Mouse (Mus musculus) myocyte (in vitro differentiated cells): ENCODE results near the gene Cpsf2. TPM values are rescaled to one million over a fixed set of nuclear protein-coding genes. Genes with fewer than 3 reads are reported as not detected.

Experiments
- H3K27me3 ChIP-seq: one replicate; pipeline ENCODE4 v1.6.1; 2011; ENCODE audit not compliant: control insufficient read depth, insufficient read depth, insufficient read length
- H3K36me3 ChIP-seq: one replicate; pipeline ENCODE4 v1.6.1; 2011; ENCODE audit not compliant: control insufficient read depth, insufficient read depth
- H3K4me2 ChIP-seq: one replicate; pipeline ENCODE4 v1.6.1; 2011; ENCODE audit warnings: low read depth, control low read depth
- H3K4me3 ChIP-seq: one replicate; pipeline ENCODE4 v1.5.1; 2011; ENCODE audit warnings: mild to moderate bottlenecking, control low read depth, moderate library complexity
- H3K79me2 ChIP-seq: one replicate; pipeline ENCODE4 v1.6.1; 2011; ENCODE audit not compliant: control insufficient read depth, insufficient read depth
- H3ac ChIP-seq: one replicate; pipeline ENCODE4 v1.6.1; 2011; ENCODE audit not compliant: control insufficient read depth, insufficient read length
- CEBPB ChIP-seq: IDR thresholded peaks from 2 replicates; pipeline ENCODE4 v1.6.1; 2011; ENCODE audit warnings: mild to moderate bottlenecking, moderate library complexity; ENCODE audit not compliant: poor library complexity, insufficient read depth, severe bottlenecking
- E2F4 ChIP-seq: IDR thresholded peaks from one replicate; pipeline ENCODE4 v1.6.1; 2011; ENCODE audit warnings: mild to moderate bottlenecking, control low read depth, moderate library complexity; ENCODE audit not compliant: insufficient read depth
- MAX ChIP-seq: IDR thresholded peaks from one replicate; pipeline ENCODE4 v1.6.1; 2011; ENCODE audit warnings: low read depth, mild to moderate bottlenecking, control low read depth
- MYOD1 ChIP-seq, 3 experiments: IDR thresholded peaks; one replicate each; pipeline ENCODE4 v1.6.1; 2011; ENCODE audit warnings: control low read depth in 2 of 3, low read depth in 2 of 3, mild to moderate bottlenecking in 2 of 3, moderate library complexity in 1 of 3; ENCODE audit not compliant: insufficient read length in 2 of 3, control insufficient read depth in 1 of 3
- MYOG ChIP-seq, 3 experiments: IDR thresholded peaks; one replicate each; pipeline ENCODE4 v1.6.1; 2011; ENCODE audit warnings: control low read depth in 2 of 3, low read depth in 2 of 3, mild to moderate bottlenecking in 2 of 3; ENCODE audit not compliant: insufficient read length in 2 of 3, control insufficient read depth in 1 of 3, insufficient read depth in 1 of 3
- POLR2A ChIP-seq: IDR thresholded peaks from one replicate; pipeline ENCODE4 v1.6.1; 2011; ENCODE audit warnings: low read depth, mild to moderate bottlenecking, control low read depth, moderate library complexity; ENCODE audit not compliant: insufficient read length
- POLR2AphosphoS2 ChIP-seq: IDR thresholded peaks from one replicate; pipeline ENCODE4 v1.6.1; 2011; ENCODE audit warnings: low read depth, control low read depth; ENCODE audit not compliant: insufficient read length
- REST ChIP-seq: IDR thresholded peaks from one replicate; pipeline ENCODE4 v1.6.1; 2011; ENCODE audit warnings: mild to moderate bottlenecking, control low read depth, moderate library complexity; ENCODE audit not compliant: insufficient read depth, insufficient read length
- SRF ChIP-seq: IDR thresholded peaks from one replicate; pipeline ENCODE4 v1.6.1; 2011; ENCODE audit warnings: low read depth; ENCODE audit not compliant: control insufficient read depth, insufficient read length
- TCF12 ChIP-seq: IDR thresholded peaks from one replicate; pipeline ENCODE4 v1.6.1; 2011; ENCODE audit warnings: mild to moderate bottlenecking, control low read depth; ENCODE audit not compliant: poor library complexity, insufficient read depth, severe bottlenecking
- TCF3 ChIP-seq: IDR thresholded peaks from one replicate; pipeline ENCODE4 v1.6.1; 2011; ENCODE audit warnings: low read depth, control low read depth; ENCODE audit not compliant: insufficient read length
- USF1 ChIP-seq: IDR thresholded peaks from one replicate; pipeline ENCODE4 v1.6.1; 2011; ENCODE audit warnings: low read depth, mild to moderate bottlenecking, control low read depth, moderate library complexity
- polyA plus RNA-seq: library from polyadenylated mRNA; unstranded; fragments of >200 nt; fragmentation: generic; extraction: Trizol; gene quantifications from one replicate; pipeline ENCODE4 v1.2.1, GENCODE M21; 2012; ENCODE audit warnings: missing spikeins

The Cpsf2 gene
- polyA plus RNA-seq, 1 experiment: 11.0 TPM

DNA sequence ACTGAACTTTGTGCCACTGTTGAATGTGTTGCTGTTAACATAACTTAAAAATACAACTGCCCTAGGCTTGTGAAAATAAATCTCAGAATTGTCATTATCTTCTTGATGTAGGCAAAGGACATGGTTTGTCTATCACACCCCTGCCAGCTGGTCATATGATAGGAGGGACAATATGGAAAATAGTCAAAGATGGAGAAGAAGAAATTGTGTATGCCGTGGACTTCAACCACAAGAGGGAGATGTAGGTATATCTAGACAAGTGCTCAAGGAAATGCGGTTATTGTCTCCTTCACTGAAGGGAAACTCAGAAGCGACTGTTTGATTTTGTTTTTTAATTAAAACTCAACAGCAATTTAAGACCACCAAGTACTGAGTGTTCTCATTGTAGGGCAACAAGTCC, 9.3 kb downstream of the Cpsf2 start:
- no peak overlapping the region for H3K4me3 ChIP-seq
- no peak overlapping the region for H3ac ChIP-seq
- peaks cover 2% of the 10 kb centered on the region for H3K79me2 ChIP-seq
- no peaks in the 10 kb centered on the region for H3K27me3 ChIP-seq
- peaks cover 65% of the 10 kb centered on the region for H3K36me3 ChIP-seq
- TF ChIP-seq TCF12 (no peak), MYOG (IDR thresholded peaks at IDR 0.05; ENCODE audit: control insufficient read depth in 1 of 3, insufficient read depth in 1 of 3, insufficient read length in 2 of 3, low read depth in 2 of 3) (no peak), POLR2AphosphoS2 (no peak), POLR2A (no peak), TCF3 (no peak), REST (no peak), E2F4 (no peak), SRF (no peak), CEBPB (no peak), USF1 (no peak), MAX (no peak), MYOD1 (IDR thresholded peaks at IDR 0.05; ENCODE audit: control insufficient read depth in 1 of 3, insufficient read length in 2 of 3, low read depth in 2 of 3) (no peak)
- H3K4me2 ChIP-seq: no peak overlapping the region

GRCm38 (mm10) chr12:101987659-101988058, 11.9 kb downstream of the Cpsf2 start:
- no peak overlapping the region for H3ac ChIP-seq
- H3K4me2 ChIP-seq: no peak overlapping the region
- TF ChIP-seq E2F4: no peak
- no peak for TF ChIP-seq SRF
- TF ChIP-seq CEBPB: no peak
- no peak for TF ChIP-seq MYOD1 (IDR thresholded peaks at IDR 0.05; ENCODE audit: control insufficient read depth in 1 of 3, insufficient read length in 2 of 3, low read depth in 2 of 3)
- H3K4me3 ChIP-seq: no peak overlapping the region
- peaks cover 79% of the 10 kb centered on the region for H3K36me3 ChIP-seq
- H3K27me3 ChIP-seq: no peaks in the 10 kb centered on the region
- H3K79me2 ChIP-seq: no peaks in the 10 kb centered on the region

GRCm38 (mm10) chr12:101994576-101995467, 19.0 kb downstream of the Cpsf2 start:
- Histone ChIP-seq H3K79me2 (no peaks in the 10 kb centered on the region), H3K4me2 (no peak overlapping the region), H3K36me3 (peaks cover 63% of the 10 kb centered on the region), H3K4me3 (no peak overlapping the region), H3ac (no peak overlapping the region), H3K27me3 (no peaks in the 10 kb centered on the region)
- TF ChIP-seq CEBPB (no peak), TCF3 (no peak), MAX (no peak)

DNA sequence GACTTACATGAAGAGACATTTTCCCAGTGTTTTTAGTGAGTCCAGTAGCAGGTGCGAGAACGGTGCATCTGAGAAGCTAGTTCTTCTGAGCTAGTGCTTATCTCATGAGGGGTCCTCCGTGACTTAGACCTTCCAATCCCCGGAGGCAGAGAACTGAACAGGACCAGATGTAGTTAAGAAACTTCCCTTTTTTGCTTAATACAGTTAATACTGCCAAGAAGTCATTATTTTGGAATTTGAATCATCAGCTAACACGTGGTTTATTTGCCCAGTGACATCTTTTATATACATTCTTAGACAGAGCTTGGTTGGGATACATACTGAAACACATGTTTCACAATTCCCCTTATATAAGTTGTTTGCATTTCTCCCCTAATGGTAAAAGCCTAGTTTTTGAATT, 23.1 kb downstream of the Cpsf2 start:
- no peak for TF ChIP-seq USF1
- TF ChIP-seq MAX: no peak
- TF ChIP-seq REST: no peak
- TF ChIP-seq MYOG (IDR thresholded peaks at IDR 0.05; ENCODE audit: control insufficient read depth in 1 of 3, insufficient read depth in 1 of 3, insufficient read length in 2 of 3, low read depth in 2 of 3): no peak
- no peak for TF ChIP-seq SRF
- TF ChIP-seq TCF12: no peak
- TF ChIP-seq CEBPB: no peak
- no peak for TF ChIP-seq POLR2AphosphoS2
- TF ChIP-seq E2F4: no peak
- TF ChIP-seq MYOD1 (IDR thresholded peaks at IDR 0.05; ENCODE audit: control insufficient read depth in 1 of 3, insufficient read length in 2 of 3, low read depth in 2 of 3): no peak
- no peak for TF ChIP-seq POLR2A
- no peak for TF ChIP-seq TCF3
- Histone ChIP-seq H3K27me3 (no peaks in the 10 kb centered on the region), H3K4me3 (no peak overlapping the region), H3K79me2 (no peaks in the 10 kb centered on the region), H3K36me3 (peaks cover 64% of the 10 kb centered on the region), H3ac (no peak overlapping the region), H3K4me2 (no peak overlapping the region)

DNA sequence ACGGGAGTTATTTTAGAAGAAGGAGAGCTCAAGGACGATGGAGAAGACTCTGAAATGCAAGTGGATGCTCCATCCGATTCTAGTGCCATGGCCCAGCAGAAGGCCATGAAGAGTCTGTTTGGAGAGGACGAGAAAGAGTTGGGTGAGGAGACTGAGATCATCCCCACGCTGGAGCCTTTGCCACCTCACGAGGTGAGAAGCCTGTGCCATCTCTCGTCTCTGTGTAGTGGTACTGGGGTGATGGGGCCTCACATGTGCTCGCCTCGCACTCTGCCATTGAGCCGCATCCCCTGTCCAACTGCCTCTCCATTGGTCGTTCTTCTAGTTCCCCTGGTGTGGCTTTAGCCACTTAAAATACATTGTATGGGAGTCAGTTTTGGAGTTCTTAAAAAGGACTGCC, 25.0 kb downstream of the Cpsf2 start:
- Histone ChIP-seq H3K36me3 (peaks cover 67% of the 10 kb centered on the region), H3K4me3 (no peak overlapping the region), H3ac (no peak overlapping the region), H3K4me2 (no peak overlapping the region), H3K79me2 (no peaks in the 10 kb centered on the region), H3K27me3 (no peaks in the 10 kb centered on the region)
- TF ChIP-seq MAX: no peak
- TF ChIP-seq POLR2AphosphoS2: no peak
- TF ChIP-seq TCF3: no peak
- no peak for TF ChIP-seq CEBPB
- TF ChIP-seq MYOD1 (IDR thresholded peaks at IDR 0.05; ENCODE audit: control insufficient read depth in 1 of 3, insufficient read length in 2 of 3, low read depth in 2 of 3): no peak
- TF ChIP-seq REST: no peak
- TF ChIP-seq USF1: no peak
- no peak for TF ChIP-seq E2F4
- TF ChIP-seq SRF: no peak
- no peak for TF ChIP-seq TCF12
